In the genomic region with DNA sequence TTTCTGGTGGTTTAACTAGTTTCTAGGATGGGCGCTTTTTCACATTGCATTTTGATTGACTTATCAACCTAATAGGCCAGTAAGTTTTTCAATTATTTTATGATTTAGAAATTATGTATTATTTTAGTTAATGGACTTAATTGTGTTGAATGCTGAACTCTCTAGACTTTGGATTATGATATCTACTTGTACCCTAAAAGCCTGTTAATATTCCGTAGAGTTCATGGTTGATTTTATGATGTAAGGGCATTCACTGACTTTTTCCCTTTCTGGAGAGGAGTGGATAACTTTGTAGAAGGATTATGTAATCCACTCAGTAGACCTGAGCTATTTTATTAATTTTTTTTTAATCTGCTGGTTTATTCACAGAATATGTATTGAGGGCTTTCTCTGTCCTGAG, we compare ENCODE assay signal across 14 mouse cellular contexts.
"Had no signal": no experiment of that assay in that cellular context is flagged by ENCODE, and none has a peak within 500 bp of the region (broad histone marks: within the 10 kb centered on the region; RNA-seq: fewer than 3 reads in every experiment).

No protein-coding gene starts in this region.

- H3K4me2 ChIP-seq: neural tube, embryonic 15.5 days; stomach, embryonic 15.5 days had no signal

- H3K4me3 ChIP-seq: neural tube, embryonic 15.5 days; stomach, embryonic 15.5 days had no signal

- H3K9me3 ChIP-seq: neural tube, embryonic 15.5 days; stomach, embryonic 15.5 days had no signal

- H3K27ac ChIP-seq: neural tube, embryonic 15.5 days; stomach, embryonic 15.5 days had no signal

- DNase-seq: retina, postnatal 1 day; right cerebral cortex, adult 18-20 months; right cerebral cortex, postnatal 14 days; right cerebral cortex, postnatal 25 days; right cerebral cortex, postnatal 4 days; spleen, adult 18-20 months; thymus, adult 18-20 months; thymus, adult 2 months; thymus, postnatal 14 days; thymus, postnatal 25 days; thymus, postnatal 36 days; thymus, postnatal 4 days had no signal

- H3K27me3 ChIP-seq: neural tube, embryonic 15.5 days; stomach, embryonic 15.5 days had no signal

- H3K36me3 ChIP-seq: neural tube, embryonic 15.5 days; stomach, embryonic 15.5 days had no signal

- H3K9ac ChIP-seq: neural tube, embryonic 15.5 days; stomach, embryonic 15.5 days had no signal

- H3K4me1 ChIP-seq: neural tube, embryonic 15.5 days; stomach, embryonic 15.5 days had no signal
